Mouse (Mus musculus) induced T-regulatory cell, adult 2 months (primary cell): Measurements from ENCODE around the gene Fam57a.

Experiments
- DNase-seq: peaks from one replicate; pipeline ENCODE4 v3.0.0-alpha.2; 2012; ENCODE audit warnings: low read depth

Gene Fam57a

DNA sequence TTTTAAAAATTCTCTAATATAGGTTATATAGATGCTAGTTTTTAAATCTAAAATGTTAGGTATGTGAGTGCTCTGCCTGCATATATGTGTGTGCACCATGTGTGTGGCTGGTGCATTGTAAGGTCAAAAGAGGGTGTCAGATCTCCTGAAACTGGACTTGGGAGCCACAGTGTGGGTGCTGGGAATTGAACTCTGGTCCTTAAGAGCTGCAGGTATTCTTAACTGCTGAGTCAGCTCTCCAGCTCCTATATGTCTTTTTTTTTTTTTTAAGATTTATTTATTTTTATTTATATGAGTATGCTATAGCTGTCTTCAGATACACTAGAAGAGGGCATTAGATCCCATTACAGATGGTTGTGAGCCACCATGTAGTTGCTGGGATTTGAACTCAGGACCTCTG, 67.0 kb downstream of the Fam57a start:
- DNase-seq = no peak

GRCm38 (mm10) chr11:76247239-76247638, 67.8 kb downstream of the Fam57a start:
- DNase-seq = no peak

DNA sequence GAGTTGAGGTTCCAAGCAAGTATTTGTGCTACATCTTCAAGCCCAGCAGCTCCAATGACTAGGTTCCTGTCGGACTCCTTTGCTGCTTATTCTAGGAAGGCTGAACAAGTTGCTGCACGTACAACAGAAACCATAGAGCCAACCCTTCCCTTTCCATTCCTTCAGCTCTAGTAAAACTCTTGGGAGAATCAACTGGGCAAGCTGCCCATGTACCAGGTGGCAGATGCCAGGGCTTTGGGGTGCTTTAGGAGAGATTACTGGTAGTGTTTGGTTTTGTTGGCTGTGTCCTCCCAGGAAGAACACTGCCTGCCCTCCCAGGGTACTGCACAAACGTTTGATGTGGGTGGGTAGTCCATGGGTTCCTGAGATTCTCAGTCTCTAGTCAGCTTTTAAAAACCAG, 72.6 kb downstream of the Fam57a start:
- DNase-seq = no peak

DNA sequence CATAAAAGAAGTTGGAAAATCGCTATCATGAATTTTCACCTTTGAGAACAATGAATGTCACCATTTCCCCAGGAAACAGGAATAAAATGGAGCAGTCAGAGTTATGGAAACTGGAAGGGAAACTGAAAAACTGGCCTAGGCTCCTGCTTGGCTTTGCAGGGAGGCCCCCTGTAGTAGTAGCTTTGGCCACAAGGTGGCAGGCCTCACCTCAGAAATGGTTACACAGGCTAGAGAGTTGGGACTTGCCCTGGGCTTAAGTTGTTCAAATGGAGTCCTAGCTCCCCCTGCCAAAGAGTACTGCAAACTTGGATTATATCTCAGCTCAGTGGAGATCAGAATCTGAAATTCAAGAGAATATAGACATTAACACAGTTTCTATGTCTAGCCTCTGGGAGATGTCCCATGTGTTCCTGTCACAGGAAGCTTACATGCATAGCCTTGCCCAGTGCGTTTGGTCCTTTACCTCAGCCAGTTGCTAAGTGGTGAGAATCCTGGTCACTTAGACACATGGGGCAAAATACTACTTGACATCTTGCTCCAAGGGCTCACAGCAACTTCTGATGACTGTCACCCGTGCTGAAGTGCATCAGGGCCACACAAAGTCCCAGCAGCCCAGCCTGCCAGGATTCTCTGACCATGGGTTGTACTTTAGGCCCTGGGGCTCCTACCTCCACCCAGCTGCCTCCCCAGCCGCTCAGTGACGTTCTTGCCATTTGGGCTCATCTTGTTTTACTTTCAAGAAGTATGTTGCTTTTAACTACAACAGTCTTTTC, 73.9 kb downstream of the Fam57a start:
- peak; percentile 89 for DNase-seq

GRCm38 (mm10) chr11:76253918-76254264, 74.4 kb downstream of the Fam57a start:
- no peak for DNase-seq

DNA sequence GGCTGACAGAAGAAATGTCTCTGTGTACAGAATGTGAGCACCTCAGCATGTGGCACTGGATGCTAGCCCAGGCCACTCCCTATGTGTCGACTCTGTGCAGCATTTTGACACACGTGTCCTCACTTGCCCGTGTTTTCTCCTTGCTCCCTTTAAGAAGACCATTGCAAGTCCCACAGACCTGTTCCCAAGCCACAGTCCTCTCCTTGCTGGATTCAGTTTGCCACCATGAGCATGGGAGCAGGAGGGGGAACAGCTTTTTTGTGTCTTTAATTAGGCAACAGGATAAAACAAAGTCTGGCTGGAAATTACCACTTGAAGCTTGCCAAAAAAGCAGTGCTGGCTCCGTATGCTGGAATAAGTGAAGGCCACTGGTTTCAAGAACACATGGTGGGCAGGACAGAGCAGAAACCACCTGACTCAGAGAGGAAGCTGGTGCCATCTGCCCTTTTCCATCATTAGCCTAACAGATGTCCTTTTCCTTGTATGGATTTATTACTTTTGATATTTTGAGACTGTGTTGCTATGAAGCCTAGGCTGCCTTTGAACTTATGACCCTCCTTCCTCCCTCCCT, 76.0 kb downstream of the Fam57a start:
- no peak for DNase-seq

GRCm38 (mm10) chr11:76256129-76256528, 76.7 kb downstream of the Fam57a start:
- DNase-seq = no peak

DNA sequence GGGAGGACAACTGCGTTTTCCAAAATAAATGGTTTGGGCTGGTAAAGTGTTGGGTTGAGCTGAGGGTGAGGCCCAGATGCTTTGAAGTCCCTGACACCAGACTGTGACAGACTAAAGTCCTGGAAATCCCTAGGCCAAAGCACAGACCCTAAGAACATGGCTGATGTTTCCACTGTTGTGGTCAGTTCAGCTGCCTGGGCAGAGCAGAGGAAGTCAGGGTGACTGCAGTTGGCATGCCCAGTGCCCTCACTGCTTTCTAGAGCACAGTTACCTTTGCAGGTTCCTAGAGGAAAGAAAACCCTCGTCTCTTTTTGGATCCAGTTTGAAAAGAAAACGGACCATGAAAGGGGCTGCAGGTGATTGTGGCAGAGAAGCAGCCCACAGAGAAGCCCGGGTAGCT, 77.9 kb downstream of the Fam57a start:
- no peak for DNase-seq

DNA sequence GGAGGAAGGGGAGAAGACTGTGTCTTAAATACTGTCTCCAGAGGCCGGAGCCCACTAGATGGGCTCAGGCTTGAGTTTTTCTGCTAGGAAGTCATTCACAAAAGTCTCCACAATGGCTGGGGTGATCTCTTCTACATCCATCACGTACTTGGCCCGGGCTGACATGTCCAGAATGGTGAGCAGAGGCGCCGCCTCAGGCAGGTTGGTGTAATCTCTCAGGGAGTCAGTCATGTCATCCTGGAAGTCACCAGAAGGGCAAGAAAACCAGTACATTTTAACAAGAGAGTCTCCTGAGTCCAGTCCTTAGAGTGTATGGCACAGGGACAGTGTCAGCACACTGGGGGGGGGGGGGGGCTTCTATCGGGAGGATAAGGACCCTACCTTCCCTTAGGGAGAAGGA, 79.0 kb downstream of the Fam57a start:
- DNase-seq = no peak

DNA sequence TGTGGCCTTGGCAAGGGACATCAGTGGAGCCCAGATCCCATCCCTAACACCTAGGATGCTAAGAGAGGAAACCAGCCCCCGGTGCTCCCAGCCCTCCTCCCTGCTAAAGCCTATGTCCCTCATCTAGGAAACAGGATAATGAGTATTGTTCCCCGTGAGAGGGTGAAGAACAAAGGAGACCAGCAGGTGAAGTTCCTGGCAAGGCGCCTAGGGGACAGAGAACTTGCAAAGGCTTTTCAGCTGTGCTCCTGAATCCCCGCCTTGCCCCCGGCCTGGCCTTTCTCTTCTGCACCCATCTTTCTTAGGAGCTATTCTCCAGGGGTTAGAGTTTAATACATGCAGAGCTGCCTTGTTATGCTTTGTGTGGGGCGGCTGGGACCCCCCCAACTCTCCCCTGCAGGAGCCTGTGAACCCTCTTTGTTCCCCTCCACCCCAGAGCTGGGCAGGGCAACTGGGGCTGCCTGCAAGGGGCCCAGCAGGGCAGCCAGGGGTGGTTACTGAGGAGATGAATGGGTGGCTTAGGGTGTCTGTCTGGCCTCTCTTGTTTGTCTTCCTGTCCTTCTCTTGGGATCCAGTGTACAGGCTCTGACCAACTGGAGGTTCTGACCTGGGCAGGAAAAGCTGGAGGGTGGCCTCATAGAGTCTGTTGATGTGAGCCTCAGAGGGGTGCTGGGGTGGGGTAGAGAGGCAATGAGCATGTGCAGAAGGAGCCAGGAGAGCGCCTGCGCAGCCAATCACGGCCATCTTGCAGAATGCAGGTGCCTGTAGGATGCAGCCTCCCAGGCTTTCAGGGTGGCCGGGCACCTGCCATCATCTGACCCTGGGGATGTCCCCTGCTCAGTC, 81.0 kb downstream of the Fam57a start:
- DNase-seq = no peak

- DNase-seq = peak; percentile 69
Measured at GRCm38 (mm10) chr11:76261224-76261623, 81.8 kb downstream of the Fam57a start.

- DNase-seq = no peak
Measured at GRCm38 (mm10) chr11:76262611-76263351, 83.3 kb downstream of the Fam57a start.
